Mouse (Mus musculus): ENCODE data around the gene Fgfr4.

GRCm38 (mm10) chr13:55167798-55168197 is 15.4 kb downstream of the Fgfr4 start:
- TF ChIP-seq E2F4 (IDR thresholded peaks at IDR 0.05; ENCODE audit: borderline replicate concordance, low read depth, low read length) (no peak), EP300 (IDR thresholded peaks at IDR 0.05; ENCODE audit: low read depth in 1 of 2, low read length in 2 of 2) (no peak), CTCF (IDR thresholded peaks at IDR 0.05 in 2 of 3, conservative IDR thresholded peaks at IDR 0.05 in 1 of 3; ENCODE audit: control insufficient read depth in 1 of 3, insufficient read depth in 1 of 3, low read depth in 2 of 3, low read length in 3 of 3, poor library complexity in 1 of 3, severe bottlenecking in 1 of 3) (no peak), ZMIZ1 (IDR thresholded peaks at IDR 0.05; ENCODE audit: low read depth, low read length) (no peak), GATA1 (IDR thresholded peaks at IDR 0.05; ENCODE audit: low read depth, low read length) (no peak), TBP (IDR thresholded peaks at IDR 0.05; ENCODE audit: low read depth, low read length) (no peak), BHLHE40 (IDR thresholded peaks at IDR 0.05; ENCODE audit: borderline replicate concordance, low read depth, low read length) (no peak), POLR2AphosphoS2 (IDR thresholded peaks at IDR 0.05; ENCODE audit: low read length) (no peak)
